Mouse (Mus musculus) myocyte (in vitro differentiated cells): ENCODE measurements at regions not wholly inside any gene's neighbourhood (a gene's known extent, or its start where the extent isn't known, plus 50 kb on each side); places are given as distances from the start of the nearest gene placed in this dataset.

Source experiments
- H3K27me3 ChIP-seq: one replicate; pipeline ENCODE4 v1.6.1; 2011; ENCODE audit not compliant: control insufficient read depth, insufficient read depth, insufficient read length
- H3K36me3 ChIP-seq: one replicate; pipeline ENCODE4 v1.6.1; 2011; ENCODE audit not compliant: control insufficient read depth, insufficient read depth
- H3K4me2 ChIP-seq: one replicate; pipeline ENCODE4 v1.6.1; 2011; ENCODE audit warnings: low read depth, control low read depth
- H3K4me3 ChIP-seq: one replicate; pipeline ENCODE4 v1.5.1; 2011; ENCODE audit warnings: mild to moderate bottlenecking, control low read depth, moderate library complexity
- H3K79me2 ChIP-seq: one replicate; pipeline ENCODE4 v1.6.1; 2011; ENCODE audit not compliant: control insufficient read depth, insufficient read depth
- H3ac ChIP-seq: one replicate; pipeline ENCODE4 v1.6.1; 2011; ENCODE audit not compliant: control insufficient read depth, insufficient read length
- CEBPB ChIP-seq: IDR thresholded peaks from 2 replicates; pipeline ENCODE4 v1.6.1; 2011; ENCODE audit warnings: mild to moderate bottlenecking, moderate library complexity; ENCODE audit not compliant: poor library complexity, insufficient read depth, severe bottlenecking
- E2F4 ChIP-seq: IDR thresholded peaks from one replicate; pipeline ENCODE4 v1.6.1; 2011; ENCODE audit warnings: mild to moderate bottlenecking, control low read depth, moderate library complexity; ENCODE audit not compliant: insufficient read depth
- MAX ChIP-seq: IDR thresholded peaks from one replicate; pipeline ENCODE4 v1.6.1; 2011; ENCODE audit warnings: low read depth, mild to moderate bottlenecking, control low read depth
- MYOD1 ChIP-seq, 3 experiments: IDR thresholded peaks; one replicate each; pipeline ENCODE4 v1.6.1; 2011; ENCODE audit warnings: control low read depth in 2 of 3, low read depth in 2 of 3, mild to moderate bottlenecking in 2 of 3, moderate library complexity in 1 of 3; ENCODE audit not compliant: insufficient read length in 2 of 3, control insufficient read depth in 1 of 3
- MYOG ChIP-seq, 3 experiments: IDR thresholded peaks; one replicate each; pipeline ENCODE4 v1.6.1; 2011; ENCODE audit warnings: control low read depth in 2 of 3, low read depth in 2 of 3, mild to moderate bottlenecking in 2 of 3; ENCODE audit not compliant: insufficient read length in 2 of 3, control insufficient read depth in 1 of 3, insufficient read depth in 1 of 3
- POLR2A ChIP-seq: IDR thresholded peaks from one replicate; pipeline ENCODE4 v1.6.1; 2011; ENCODE audit warnings: low read depth, mild to moderate bottlenecking, control low read depth, moderate library complexity; ENCODE audit not compliant: insufficient read length
- POLR2AphosphoS2 ChIP-seq: IDR thresholded peaks from one replicate; pipeline ENCODE4 v1.6.1; 2011; ENCODE audit warnings: low read depth, control low read depth; ENCODE audit not compliant: insufficient read length
- REST ChIP-seq: IDR thresholded peaks from one replicate; pipeline ENCODE4 v1.6.1; 2011; ENCODE audit warnings: mild to moderate bottlenecking, control low read depth, moderate library complexity; ENCODE audit not compliant: insufficient read depth, insufficient read length
- SRF ChIP-seq: IDR thresholded peaks from one replicate; pipeline ENCODE4 v1.6.1; 2011; ENCODE audit warnings: low read depth; ENCODE audit not compliant: control insufficient read depth, insufficient read length
- TCF12 ChIP-seq: IDR thresholded peaks from one replicate; pipeline ENCODE4 v1.6.1; 2011; ENCODE audit warnings: mild to moderate bottlenecking, control low read depth; ENCODE audit not compliant: poor library complexity, insufficient read depth, severe bottlenecking
- TCF3 ChIP-seq: IDR thresholded peaks from one replicate; pipeline ENCODE4 v1.6.1; 2011; ENCODE audit warnings: low read depth, control low read depth; ENCODE audit not compliant: insufficient read length
- USF1 ChIP-seq: IDR thresholded peaks from one replicate; pipeline ENCODE4 v1.6.1; 2011; ENCODE audit warnings: low read depth, mild to moderate bottlenecking, control low read depth, moderate library complexity

- Histone ChIP-seq H3K4me2 (no peak overlapping the region), H3K79me2 (no peaks in the 10 kb centered on the region), H3K4me3 (no peak overlapping the region), H3ac (no peak overlapping the region), H3K27me3 (no peaks in the 10 kb centered on the region), H3K36me3 (no peaks in the 10 kb centered on the region)
- TF ChIP-seq REST = no peak
- TF ChIP-seq SRF = no peak
- TF ChIP-seq MYOD1 (IDR thresholded peaks at IDR 0.05; ENCODE audit: control insufficient read depth in 1 of 3, insufficient read length in 2 of 3, low read depth in 2 of 3) = no peak
- TF ChIP-seq MAX = no peak
- TF ChIP-seq POLR2AphosphoS2 = no peak
- TF ChIP-seq E2F4 = no peak
- TF ChIP-seq TCF3 = no peak
- no peak for TF ChIP-seq USF1
- no peak for TF ChIP-seq TCF12
- no peak for TF ChIP-seq MYOG (IDR thresholded peaks at IDR 0.05; ENCODE audit: control insufficient read depth in 1 of 3, insufficient read depth in 1 of 3, insufficient read length in 2 of 3, low read depth in 2 of 3)
- no peak for TF ChIP-seq POLR2A
- no peak for TF ChIP-seq CEBPB
Measured at GRCm38 (mm10) chr10:51181752-51182151, 287.2 kb downstream of the Sim1 start.

DNA sequence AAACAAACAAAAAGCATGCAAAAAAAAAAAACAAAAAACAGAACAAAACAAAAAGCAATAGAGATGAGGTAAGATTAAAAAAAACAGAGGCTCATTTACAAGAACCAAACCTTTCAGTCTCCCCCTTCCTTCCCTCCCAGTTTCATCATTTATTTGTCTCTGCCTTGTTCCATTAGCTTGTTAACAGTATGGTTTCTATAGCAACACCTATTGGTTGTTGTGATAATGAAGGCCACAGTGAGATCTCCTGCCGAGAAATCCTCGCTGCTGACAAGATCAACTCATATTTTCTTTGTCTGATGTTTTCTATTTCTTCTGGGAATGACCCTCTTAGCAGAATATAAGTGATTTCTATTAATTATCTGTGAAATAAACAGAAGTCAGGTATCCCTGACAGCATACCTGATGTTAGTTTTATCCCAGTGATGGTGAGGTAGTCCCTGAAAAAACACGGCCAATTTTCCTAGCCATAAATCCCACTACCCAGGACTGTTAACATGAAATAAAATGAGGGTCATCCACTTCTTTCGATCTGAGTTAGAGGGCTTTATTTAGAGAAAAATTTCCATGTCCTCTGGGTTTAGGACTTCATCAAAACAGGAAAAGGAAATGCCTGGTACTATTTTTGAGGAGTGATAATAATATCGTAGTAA, 288.9 kb upstream of the Gm49339 start:
- no peaks in the 10 kb centered on the region for H3K27me3 ChIP-seq
- TF ChIP-seq MAX = no peak
- TF ChIP-seq SRF = no peak
- no peak for TF ChIP-seq MYOD1 (IDR thresholded peaks at IDR 0.05; ENCODE audit: control insufficient read depth in 1 of 3, insufficient read length in 2 of 3, low read depth in 2 of 3)
- no peak for TF ChIP-seq E2F4
- TF ChIP-seq USF1 = no peak
- TF ChIP-seq POLR2A = no peak
- no peak for TF ChIP-seq MYOG (IDR thresholded peaks at IDR 0.05; ENCODE audit: control insufficient read depth in 1 of 3, insufficient read depth in 1 of 3, insufficient read length in 2 of 3, low read depth in 2 of 3)
- no peak for TF ChIP-seq TCF3
- TF ChIP-seq REST = no peak
- TF ChIP-seq TCF12 = no peak
- no peak for TF ChIP-seq POLR2AphosphoS2
- TF ChIP-seq CEBPB = no peak
- no peak overlapping the region for H3K4me3 ChIP-seq
- H3ac ChIP-seq = no peak overlapping the region
- no peak overlapping the region for H3K4me2 ChIP-seq
- no peaks in the 10 kb centered on the region for H3K36me3 ChIP-seq
- H3K79me2 ChIP-seq = no peaks in the 10 kb centered on the region

- H3K79me2 ChIP-seq = no peaks in the 10 kb centered on the region
- no peak overlapping the region for H3K4me3 ChIP-seq
- H3K27me3 ChIP-seq = no peaks in the 10 kb centered on the region
- no peak overlapping the region for H3K4me2 ChIP-seq
- no peaks in the 10 kb centered on the region for H3K36me3 ChIP-seq
- no peak overlapping the region for H3ac ChIP-seq
- TF ChIP-seq MYOG (IDR thresholded peaks at IDR 0.05; ENCODE audit: control insufficient read depth in 1 of 3, insufficient read depth in 1 of 3, insufficient read length in 2 of 3, low read depth in 2 of 3) (no peak), TCF12 (no peak), MAX (no peak), POLR2A (no peak), TCF3 (no peak), MYOD1 (IDR thresholded peaks at IDR 0.05; ENCODE audit: control insufficient read depth in 1 of 3, insufficient read length in 2 of 3, low read depth in 2 of 3) (no peak), REST (no peak), SRF (no peak), POLR2AphosphoS2 (no peak), CEBPB (no peak), USF1 (no peak), E2F4 (no peak)
Measured at GRCm38 (mm10) chr10:51219481-51219880, 260.9 kb upstream of the Gm49339 start.

GRCm38 (mm10) chr10:51233592-51233991, 246.8 kb upstream of the Gm49339 start:
- Histone ChIP-seq H3K79me2 (no peaks in the 10 kb centered on the region), H3K4me2 (no peak overlapping the region), H3K4me3 (no peak overlapping the region), H3K36me3 (no peaks in the 10 kb centered on the region), H3ac (no peak overlapping the region), H3K27me3 (no peaks in the 10 kb centered on the region)
- TF ChIP-seq TCF3 (no peak), TCF12 (peak; percentile 65), MYOD1 (IDR thresholded peaks at IDR 0.05; ENCODE audit: control insufficient read depth in 1 of 3, insufficient read length in 2 of 3, low read depth in 2 of 3) (peak in 1 of 3 experiments; percentile 88), USF1 (no peak)
